Mouse (Mus musculus) monocyte, adult 5-6 weeks (primary cell): ENCODE data around the gene Ccs. TPM values are rescaled to one million over a fixed set of nuclear protein-coding genes. Genes with fewer than 3 reads are reported as not detected.
A peak's percentile ranks its signal among the peaks of the same experiment; 100 is the strongest.
"Not testable (repeated sequence)": the region's sequence is repeated elsewhere in the genome, so short reads cannot be mapped to it uniquely, and the experiment has no call there.

ENCODE experiments used
- ATAC-seq: fragments of 153-309, 156-312 bp; replicated peaks from 2 replicates; pipeline ENCODE4 v1.8.0; 2017; ENCODE audit warnings: mild to moderate bottlenecking; ENCODE audit not compliant: low TSS enrichment, insufficient number of reproducible peaks, severe bottlenecking, poor library complexity, low FRiP score
- total RNA-seq: library from RNA; stranded (forward); fragments of 200-1000, 200-491, 200-594 nt; gene quantifications from 3 replicates; pipeline ENCODE4 v1.2.3, GENCODE M21; 2017

The Ccs gene
- total RNA-seq, 1 experiment from 2014 or later, result 33.6 TPM

DNA sequence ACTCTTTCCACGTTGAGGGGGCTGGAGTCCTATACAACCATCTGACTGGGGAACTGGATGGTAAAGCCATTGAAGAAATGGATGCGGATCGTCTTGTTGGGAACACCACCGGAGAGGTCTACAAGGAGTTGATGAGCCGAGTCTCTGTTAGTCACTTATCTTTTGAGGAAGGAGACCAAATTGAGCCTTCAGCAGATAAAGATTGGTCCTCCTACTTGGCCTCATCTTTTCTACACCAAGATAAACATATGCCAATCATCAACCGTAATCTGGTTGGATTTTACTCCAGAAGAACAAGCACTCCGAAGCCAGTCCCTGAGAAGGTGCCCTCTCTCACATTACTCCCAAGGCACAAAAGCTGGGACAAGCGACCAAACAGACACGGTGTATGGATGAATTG lies 1.7 kb upstream of the Ccs start:
- ATAC-seq, result no peak

DNA sequence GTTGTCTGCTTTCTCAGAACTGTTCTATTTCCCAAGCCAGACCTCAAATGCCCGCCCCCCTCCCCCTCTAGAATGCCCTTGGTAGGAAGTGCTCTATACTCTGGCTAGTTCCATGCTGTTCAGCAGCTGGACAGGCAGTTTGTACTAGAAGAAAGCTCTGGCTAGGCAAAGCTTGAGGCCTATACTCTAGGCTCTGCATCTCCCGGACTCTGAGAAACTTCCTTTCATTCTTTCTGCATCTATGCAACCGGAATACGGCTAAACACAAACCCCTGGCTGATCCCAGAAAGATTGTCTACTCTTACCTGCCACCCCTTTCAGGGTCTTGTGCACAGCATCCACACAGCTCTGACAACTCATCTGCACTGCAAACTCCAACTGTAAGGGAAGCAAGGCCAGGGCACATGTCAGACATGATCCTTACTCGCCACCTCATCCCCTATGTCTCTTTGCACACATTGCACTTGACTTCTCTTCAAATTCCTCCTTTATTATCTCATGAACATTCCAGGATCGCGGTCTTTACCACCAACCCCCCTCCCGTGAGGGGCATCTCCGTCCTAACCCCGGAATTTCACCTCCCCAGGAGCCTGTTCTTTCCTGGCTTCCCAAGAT lies 499 bp downstream of the Ccs start:
- ATAC-seq, result no peak

DNA sequence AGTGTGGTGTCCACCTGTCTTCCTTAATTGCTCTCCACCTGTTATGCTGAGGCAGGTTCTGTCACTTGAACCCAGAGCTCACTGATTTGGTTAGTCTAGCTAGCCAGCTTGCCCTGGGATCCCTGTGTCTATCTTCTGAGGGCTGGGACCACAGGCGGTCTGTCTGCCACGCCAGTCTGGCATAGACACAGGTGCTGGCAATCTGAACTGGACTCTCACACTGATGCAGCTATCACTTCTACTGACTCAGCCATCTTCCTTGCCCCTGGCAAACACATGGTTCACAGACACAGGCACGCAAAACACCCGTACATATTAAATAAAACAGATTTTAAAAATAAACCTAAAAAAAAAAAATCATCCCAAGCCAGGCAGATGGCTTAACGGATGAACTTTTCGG lies 2.1 kb downstream of the Ccs start:
- ATAC-seq, result no peak

DNA sequence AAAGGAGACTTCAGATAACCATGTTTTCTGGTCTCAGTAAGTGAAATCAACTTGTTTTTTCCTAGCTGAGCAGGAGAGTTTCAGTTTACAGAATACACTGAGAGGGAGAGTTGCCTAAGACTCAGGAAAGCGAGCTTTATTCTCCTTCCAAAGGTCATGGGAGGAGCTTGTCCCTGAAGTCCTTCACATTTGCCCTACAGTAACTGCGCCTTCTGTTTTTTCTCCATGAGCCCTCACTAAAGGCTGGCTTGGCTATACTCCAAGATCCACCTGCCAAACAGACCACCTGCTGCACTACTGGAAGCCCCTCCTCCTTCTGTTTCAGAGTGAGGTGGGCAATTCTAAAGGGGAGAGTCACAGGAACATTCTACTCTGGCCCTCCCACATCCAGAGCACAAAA lies 3.0 kb downstream of the Ccs start:
- no peak for ATAC-seq

DNA sequence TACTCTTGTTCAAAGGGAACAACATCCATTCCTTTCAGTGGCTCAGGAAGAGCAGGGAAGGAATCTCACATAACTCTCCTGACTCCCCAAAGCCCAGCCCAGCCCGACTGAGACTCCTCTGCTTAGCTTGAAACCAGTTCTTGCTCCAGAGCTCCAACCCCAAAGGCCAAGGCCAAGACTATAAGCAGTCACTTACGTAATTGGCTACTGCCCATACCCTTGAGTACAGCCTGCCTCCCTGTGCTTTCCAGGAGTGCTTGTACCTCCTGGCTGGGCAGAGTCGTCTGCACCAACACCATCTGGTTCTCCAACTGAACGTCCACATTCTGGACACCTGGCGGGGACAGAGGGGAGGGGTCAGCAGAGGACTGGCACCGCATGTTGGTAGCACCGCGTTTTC lies 5.2 kb downstream of the Ccs start:
- ATAC-seq, result no peak

DNA sequence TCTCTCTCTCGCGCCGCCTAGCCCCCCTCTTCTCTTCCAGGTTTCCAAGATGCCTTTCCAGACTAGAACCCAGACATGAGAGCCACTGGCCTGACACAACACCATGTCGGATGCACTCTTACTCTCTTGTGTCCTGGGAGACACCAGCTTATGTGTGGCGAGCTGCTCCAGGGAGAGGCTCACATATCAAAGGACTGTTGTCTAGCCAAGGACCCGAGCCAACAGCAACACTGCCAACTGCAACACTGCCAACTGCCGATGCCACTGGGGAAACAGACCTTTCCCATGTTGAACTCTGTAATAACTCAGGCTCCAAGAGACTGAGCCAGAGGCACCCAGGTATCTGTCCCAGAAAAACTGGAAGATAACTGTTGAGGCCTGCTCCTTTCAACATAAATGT lies 10.0 kb downstream of the Ccs start:
- ATAC-seq, result no peak

DNA sequence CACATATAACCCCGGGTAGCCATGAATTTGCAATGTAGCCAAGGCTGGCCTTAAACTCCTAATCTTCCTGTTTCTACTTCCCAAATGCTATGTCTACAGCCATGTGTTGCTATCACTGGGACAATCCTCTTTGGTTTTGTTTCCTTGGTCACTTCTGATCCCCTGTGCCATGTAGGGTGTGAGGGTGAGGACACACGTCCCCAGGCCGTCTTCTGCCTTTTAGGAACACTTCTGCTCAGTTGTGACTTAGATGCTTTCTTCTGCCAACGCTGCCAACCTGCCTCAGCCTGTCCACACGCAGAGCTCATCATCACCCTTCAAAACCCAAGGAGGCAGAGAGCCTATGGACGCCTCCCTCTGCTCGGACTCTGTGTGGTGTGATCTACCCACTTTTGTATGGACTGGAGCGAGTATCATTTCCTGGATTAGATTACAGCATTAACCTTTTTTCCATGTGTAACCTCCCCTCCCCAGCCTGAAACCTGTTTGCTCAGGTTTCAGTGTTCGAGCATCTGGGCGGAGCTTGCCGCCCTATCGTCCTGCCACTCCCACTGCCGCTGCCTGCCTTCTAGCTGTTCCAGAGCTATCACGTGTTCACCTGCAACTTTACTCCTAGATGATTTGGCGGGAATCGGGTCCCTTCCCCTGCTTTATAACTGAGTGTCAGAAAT lies 10.6 kb downstream of the Ccs start:
- no peak for ATAC-seq

DNA sequence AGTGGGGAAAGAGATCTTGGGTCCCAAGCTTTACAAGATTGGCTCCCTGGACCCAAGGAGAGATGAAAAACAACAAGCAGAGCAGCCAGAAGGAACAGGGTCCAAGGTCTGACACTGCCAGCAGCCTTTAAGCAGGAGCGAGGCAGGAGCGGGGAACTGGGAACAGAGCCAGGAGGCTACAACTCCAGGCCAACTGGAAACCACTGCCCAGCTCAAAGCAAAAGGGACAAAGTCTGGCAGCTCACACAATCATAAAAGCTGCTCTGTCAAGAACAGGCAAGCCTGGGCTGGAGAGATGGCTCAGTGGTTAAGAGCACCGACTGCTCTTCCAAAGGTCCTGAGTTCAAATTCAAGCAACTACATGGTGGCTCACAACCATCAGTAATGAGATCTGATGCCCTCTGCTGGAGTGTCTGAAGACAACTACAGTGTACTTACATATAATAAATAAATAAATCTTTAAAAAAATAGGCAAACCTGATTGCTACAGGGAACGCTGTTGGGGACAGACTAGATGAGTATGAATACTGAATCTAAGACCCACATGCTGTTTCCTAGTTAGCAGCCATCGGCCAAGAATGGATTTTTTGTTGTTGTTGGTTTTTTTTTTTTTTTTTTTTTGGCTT lies 18.3 kb downstream of the Ccs start:
- no peak for ATAC-seq

DNA sequence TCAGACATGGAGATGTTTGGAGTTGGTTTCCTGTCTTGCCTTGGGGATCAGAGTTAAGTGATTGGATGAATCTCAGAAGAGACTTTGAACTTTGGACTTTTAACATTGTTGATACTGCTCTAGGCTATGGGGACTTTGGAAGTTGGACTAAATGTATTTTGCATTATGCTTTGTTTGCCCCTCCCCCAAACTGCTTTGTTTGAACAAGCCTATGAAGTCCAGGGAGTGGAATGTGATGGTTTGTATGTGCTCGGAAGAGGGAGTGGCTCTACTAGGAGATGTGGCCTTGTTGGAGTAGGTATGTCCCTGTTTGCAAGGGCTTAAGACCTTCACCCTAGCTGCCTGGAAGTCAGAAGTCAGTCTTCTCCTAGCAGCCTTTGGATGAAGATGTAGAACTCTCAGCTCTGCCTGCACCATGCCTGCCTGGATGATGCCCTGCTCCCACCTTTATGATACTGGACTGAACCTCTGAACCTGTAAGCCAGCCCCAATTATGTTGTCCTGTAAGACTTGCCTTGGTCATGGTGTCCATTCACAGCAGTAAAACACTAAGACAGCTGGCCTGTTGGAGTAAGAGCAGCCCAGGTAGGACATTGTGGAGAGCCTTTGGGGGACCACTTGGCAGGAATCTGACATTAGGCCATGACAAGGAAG lies 21.8 kb downstream of the Ccs start:
- no peak for ATAC-seq

DNA sequence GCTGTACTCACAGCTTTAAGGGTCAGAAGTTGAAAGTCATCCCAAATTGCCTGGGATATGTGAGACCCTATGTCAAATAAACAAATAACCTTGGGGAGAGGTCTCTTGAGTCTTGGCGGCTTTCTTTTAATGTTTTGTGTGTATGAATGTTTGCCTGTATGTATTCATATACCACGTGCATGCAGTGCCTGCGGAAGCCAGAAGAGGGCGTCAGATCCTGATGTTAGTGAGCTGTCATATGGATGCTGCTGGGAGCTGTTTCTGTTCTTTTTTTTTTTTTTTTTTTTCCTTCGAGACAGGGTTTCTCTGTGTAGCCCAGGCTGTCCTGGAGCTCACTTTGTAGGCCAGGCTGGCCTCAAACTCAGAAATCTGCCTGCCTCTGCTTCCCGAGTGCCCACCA lies 26.1 kb downstream of the Ccs start:
- ATAC-seq, result no peak

DNA sequence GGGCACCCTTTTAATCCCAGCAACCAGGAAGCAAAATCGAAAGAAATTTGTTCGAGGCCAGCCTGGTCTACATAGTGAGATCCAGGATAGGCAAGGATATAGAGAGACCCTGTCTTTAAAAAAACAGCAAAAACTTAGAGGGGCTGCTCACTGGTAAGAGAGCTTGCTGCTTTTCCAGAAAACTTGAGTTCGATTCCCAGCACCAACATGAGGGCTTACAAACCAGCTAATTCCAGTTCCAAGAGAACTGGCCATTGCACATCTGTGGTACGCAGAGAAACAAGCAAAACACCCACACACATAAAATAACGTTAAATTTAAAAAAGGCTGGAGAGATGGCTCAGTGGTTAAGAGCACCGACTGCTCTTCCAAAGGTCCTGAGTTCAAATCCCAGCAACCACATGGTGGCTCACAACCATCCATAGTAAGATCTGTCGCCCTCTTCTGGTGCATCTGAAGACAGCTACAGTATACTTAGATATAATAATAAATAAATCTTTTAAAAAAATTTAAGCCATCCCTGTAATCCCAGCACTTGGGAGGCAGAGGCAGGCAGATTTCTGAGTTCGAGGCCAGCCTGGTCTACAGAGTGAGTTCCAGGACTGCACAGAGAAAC lies 26.7 kb downstream of the Ccs start:
- not testable (repeated sequence) for ATAC-seq

DNA sequence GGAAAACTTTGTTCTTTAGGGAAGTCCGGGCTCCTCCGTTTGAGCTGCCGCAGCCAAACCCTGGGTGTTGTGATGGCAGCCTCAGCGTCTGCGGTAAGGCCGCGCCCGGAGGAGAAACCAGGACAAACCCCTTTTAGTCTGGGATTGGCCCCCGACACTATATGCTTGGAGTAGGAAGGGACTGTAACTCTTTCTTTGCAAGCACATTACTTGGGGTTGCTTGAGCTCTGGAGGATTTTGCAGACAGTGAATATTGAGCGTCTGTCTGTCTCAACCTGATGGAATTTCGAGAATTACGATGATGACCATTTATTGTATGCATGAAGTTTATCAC lies 27.3 kb downstream of the Ccs start:
- no peak for ATAC-seq

DNA sequence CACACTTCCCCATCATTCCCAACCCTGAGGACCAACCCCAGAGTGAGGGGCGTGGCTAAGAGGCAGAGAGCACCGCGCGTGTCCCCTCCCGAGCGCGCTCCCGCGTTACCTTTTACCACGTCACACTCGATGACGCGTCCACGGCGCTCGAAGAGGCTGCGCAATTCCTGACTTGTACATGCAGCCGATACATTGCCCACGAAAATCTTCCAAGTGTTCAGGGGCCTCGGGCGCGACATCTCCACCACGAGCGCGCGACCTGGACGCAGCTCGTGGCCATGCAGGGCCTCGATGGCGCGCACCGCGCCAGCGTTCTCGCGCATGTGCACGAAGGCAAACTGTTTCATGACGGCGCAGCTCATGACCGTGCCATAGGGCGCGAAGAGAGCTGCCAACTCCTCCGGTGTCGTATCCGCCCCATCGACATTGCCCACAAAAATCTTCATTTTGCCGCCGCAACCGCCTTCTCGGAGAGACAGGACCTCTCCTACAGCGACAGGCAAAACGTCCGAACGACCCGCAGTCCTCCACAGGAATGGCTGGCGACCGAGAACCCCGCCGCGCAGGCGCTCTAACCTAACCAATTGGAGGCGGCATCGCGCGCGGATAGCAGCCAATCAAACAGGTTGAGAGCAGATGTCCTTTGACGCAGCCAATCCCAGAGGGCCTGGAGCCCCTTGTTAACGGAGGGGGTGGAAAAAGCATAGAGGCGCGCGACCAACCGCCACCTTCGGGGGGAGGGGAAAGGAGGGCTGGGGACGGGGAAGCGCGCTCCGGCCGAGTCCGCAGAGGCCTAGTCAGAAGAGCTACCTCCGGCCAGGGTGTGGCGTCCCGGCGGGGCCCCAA lies 27.8 kb downstream of the Ccs start, which contains the start of the genes Gm21992 and Rbm14:
Gene Gm21992 (minus strand): TSS at position 550 of the 846 bp plus-strand sequence.
Gene Rbm14 (minus strand): TSS at position 572 of the 846 bp plus-strand sequence.
- peak; percentile 99 for ATAC-seq

DNA sequence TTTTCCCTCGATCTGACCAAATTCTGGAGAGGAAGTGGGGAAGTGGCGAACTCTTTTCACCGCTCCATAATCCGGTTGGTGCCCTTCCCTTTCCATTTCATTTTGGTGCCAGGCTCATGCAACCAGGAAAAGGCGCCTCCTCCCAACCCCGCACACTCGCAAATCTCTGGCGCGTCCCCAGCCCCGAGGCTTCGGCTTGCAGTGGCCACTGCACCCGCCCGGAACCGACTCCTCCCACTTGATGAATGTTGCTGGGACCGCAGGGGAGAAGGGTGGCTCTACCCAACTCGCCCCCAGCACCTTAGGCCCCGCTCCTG lies 28.4 kb downstream of the Ccs start:
- no peak for ATAC-seq

DNA sequence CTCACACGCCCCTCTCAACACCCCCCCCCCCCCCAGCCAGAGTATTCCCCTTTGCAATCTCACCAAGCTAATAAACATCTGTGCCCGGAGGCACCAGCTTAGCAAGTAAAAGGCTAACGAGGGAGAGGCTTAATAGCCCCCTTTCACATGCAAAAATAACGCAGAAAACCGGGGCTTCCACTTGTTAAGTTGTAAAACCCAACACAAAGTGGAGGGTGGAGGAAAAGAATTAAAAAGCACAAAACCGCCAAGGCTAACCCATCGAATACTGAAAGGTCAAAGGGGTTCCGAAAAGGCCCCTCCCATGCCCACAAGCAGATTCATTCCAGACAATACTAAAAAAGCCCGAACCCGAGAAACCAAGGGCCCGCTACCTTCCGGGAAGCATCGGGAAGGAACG lies 28.8 kb downstream of the Ccs start:
- no peak for ATAC-seq

DNA sequence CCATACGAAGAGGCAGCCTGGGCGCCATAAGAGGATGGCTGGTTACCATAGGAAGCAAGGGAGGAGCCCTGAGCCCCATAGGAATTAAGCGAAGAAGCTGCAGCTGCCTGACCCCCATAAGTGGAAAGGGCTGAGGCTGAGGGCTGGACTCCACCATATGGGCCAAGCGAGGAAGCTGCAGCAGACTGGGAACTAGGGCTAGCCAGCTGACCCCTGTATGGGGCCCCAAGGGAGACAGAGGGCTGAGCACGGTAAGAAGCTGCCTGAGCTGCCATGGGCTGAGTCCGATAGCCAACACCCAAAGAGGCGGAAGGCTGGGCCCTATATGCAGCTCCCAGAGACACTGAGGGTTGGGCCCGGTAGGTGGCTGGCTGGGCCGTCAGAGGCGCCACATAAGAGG lies 35.8 kb downstream of the Ccs start:
- ATAC-seq, result no peak

DNA sequence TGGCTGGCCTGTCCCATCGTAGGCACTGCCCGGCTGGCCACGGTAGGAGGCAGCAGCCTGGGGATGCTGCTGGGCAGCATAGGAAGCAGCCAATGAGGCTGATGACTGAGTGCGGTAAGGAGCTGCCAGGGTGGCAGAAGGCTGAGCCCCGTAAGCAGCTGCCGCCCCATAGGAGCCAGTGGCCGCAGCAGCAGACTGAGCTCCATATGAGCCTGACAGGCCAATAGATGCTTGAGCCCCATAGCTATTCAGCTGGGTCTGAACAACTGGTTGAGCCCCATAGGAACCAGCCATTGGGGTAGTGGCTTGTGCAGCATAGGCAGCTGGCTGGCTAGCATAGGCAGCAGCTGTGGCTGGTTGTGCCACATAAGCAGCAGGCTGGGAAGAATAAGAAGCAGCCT lies 36.4 kb downstream of the Ccs start:
- no peak for ATAC-seq

DNA sequence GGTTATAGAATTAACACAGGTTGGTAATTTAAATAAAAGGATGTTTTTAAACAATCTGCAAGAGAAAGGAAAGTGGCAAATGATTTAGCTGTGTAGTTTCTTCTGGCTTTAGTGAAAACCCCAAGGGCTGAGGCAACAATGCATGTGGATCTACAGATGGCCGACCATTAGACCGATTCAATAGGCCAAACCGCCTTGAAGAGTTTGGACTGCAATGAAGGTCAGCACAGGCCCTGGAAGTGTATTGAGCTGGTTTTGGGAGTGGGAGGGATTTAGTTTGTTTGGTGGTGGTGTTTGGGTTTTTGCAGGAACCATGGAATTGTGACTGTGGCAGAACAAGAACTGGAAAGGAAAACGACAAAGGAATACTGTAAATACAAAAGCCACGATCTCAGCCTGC lies 40.0 kb downstream of the Ccs start:
- no peak for ATAC-seq

DNA sequence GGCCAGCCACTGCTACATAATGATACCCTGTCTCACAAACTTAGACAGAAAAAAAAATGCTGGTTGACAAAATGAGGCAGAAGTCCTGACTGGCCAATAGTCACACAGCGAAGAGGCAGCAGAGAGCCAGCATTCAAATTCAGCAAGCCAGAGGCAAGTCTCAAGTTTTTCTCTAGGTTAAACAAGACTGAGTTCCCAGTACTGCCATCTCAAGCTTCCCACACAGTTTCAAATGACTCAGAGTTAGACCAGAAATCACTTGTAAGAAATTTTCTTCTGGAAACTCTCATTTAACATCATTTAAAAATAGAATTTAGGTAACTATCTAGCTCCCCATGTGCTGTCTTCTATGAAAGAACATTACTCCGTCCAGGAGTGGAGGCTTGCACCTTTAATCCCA lies 41.3 kb downstream of the Ccs start:
- no peak for ATAC-seq
